Mouse (Mus musculus): Measurements from ENCODE around the gene Slc22a18. TPM values are rescaled to one million over a fixed set of nuclear protein-coding genes. Genes with fewer than 3 reads are reported as not detected.

Gene Slc22a18
- not detected for total RNA-seq (2023)

GRCm38 (mm10) chr7:143473347-143474101, at the start of gene Slc22a18:
Gene Slc22a18 (plus strand): TSS chr7:143473736.

DNA sequence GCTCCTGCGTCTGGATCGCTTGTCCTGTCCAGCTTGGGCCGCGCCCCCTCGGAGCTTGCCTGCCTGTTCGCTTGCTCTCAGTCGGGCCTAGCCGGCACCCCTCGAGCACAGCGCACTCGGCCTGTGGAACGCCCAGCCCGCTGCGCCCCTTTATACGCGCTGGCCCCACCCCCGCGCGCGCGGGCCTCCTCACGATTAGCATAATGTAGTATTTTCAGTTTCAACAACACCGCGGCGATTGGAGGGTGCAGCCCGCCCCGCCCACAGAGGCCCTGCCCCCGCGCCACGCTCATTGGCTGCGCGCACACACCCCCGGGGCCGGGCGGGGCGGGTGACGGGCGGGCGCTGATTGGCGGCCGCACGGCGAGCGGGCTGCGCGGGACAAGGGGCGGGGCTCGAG, 12.7 kb upstream of the Slc22a18 start, which contains the start of gene Cdkn1c:
Cdkn1c (minus strand) TSS at position 177 of the 400 bp plus-strand sequence.

DNA sequence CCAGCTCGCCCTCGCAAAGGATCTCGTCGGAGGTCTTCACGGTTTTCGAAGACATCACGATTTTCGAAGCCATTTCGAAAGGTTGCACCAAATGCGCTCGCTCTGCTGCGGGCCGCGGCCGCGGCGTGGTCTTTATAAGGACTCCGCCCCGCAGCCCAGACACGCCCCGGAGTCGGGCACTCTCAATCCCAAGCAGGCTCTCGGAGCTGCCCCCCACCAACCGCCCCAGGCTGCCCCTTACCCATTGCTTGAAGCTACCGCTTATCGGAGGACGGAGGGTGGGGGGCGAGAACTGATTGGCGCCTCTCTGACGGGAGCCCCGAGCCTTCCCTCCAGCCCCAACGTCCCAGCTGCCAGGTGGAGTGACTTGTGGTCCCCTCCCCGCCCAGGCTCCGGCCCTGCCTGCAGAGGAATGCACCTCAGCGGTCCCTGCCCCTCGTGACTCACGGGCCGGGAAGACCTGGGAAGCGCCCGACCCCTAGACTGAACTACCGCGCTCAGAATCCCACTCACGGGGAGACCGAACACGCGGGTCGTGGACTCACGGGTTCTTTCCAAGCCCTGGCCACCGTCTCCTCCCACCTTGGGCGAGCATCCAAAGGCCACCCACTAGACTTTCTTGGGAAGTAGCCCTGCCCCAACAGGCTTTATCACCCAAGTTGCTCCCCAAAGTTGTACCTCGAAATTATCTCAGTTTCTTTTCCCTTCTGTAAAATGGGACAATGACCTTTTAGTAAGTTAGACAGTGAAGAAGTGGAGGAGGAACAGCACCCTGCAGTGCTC, 29.1 kb downstream of the Slc22a18 start, which contains the start of gene Phlda2:
Phlda2 (minus strand) TSS at position 733 of the 783 bp plus-strand sequence.

Other genes with a start within 250 kb of the Slc22a18 start
- gene Cdkn1c, start 12.7 kb upstream of the Slc22a18 start, total RNA-seq (2023) = 3.0 TPM
- gene Phlda2, start 29.4 kb downstream of the Slc22a18 start, total RNA-seq (2023) = not detected
- gene Nap1l4, start 75.4 kb downstream of the Slc22a18 start, total RNA-seq (2023) = 245 TPM
- 65.7 TPM for gene Cars, start 126.4 kb downstream of the Slc22a18 start, total RNA-seq (2023)
- gene Tnfrsf26, start 155.0 kb downstream of the Slc22a18 start, total RNA-seq (2023) = 29.8 TPM
- 19.1 TPM for gene Tnfrsf22, start 175.9 kb downstream of the Slc22a18 start, total RNA-seq (2023)
- gene Tnfrsf23, start 212.1 kb downstream of the Slc22a18 start, total RNA-seq (2023) = 4.3 TPM

Data from CD4-positive naive resting alpha-beta T cell, adult 57 days (primary cell).